Mouse (Mus musculus): ENCODE data around the gene Prcc.

DNA sequence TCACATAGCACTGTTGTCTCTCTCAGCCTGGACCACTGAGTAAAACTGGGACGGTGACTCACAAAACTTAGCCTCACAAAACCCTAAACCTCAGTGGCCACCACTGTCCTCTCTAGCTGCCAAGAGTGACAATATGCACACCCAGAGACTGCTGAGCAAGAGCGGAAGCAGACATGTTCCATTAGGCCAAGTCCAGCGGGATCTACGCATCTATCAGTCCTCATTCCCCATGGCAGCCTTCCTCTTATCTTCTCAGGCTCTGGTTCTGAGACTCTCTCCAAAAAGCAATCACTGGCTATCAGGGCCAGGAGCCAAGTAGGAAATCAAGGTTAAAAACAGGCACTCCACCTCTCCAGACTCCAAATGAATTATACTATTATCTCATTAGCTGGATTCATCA, 7.7 kb downstream of the Prcc start:
- TF ChIP-seq CTCF (IDR thresholded peaks at IDR 0.05; ENCODE audit: extremely low read depth, insufficient read length, insufficient replicate concordance, low read depth, low read length) (no peak), POLR2A (IDR thresholded peaks at IDR 0.05; ENCODE audit: low read depth, low read length) (no peak)

All from small intestine, adult 2 months (tissue).